Mouse (Mus musculus) hindbrain, embryonic 12.5 days (tissue): ENCODE data around the gene Fstl4. TPM values are rescaled to one million over a fixed set of nuclear protein-coding genes. Genes with fewer than 3 reads are reported as not detected.

Experiments
- ATAC-seq: fragments of 200-750 bp; cut with Nextera tagmentation; 2 replicates; pipeline ENCODE4 v1.8.0; 2017; ENCODE audit warnings: moderate TSS enrichment; ENCODE audit not compliant: low FRiP score
- H3K27ac ChIP-seq: fragments of 300-500 bp; sonication (generic); 2 replicates; pipeline ENCODE4 v1.5.1; 2016; ENCODE audit warnings: mild to moderate bottlenecking
- H3K27me3 ChIP-seq: fragments of 300-500 bp; sonication (generic); 2 replicates; pipeline ENCODE4 v1.6.1; 2016; ENCODE audit warnings: mild to moderate bottlenecking
- H3K36me3 ChIP-seq: fragments of 300-500 bp; sonication (generic); 2 replicates; pipeline ENCODE4 v1.6.1; 2016; ENCODE audit warnings: mild to moderate bottlenecking
- H3K4me1 ChIP-seq: fragments of 300-500 bp; sonication (generic); 2 replicates; pipeline ENCODE4 v1.6.1; 2016
- H3K4me2 ChIP-seq: fragments of 300-500 bp; sonication (generic); replicated peaks from 2 replicates; pipeline ENCODE4 v1.6.1; 2016; ENCODE audit warnings: mild to moderate bottlenecking
- H3K4me3 ChIP-seq: fragments of 300-500 bp; sonication (generic); 2 replicates; pipeline ENCODE4 v1.5.1; 2016; ENCODE audit warnings: mild to moderate bottlenecking
- H3K9ac ChIP-seq: fragments of 300-500 bp; sonication (generic); 2 replicates; pipeline ENCODE4 v1.6.1; 2016; ENCODE audit warnings: mild to moderate bottlenecking, moderate library complexity
- H3K9me3 ChIP-seq: fragments of 300-500 bp; sonication (generic); replicated peaks from 2 replicates; pipeline ENCODE4 v1.6.1; 2016; ENCODE audit warnings: mild to moderate bottlenecking
- WGBS: fragments of 180-500 bp; shearing (Covaris S2); methylation state at CpG from one replicate; pipeline ENCODE4 v1.1.7; 2016; 5-methylcytosine and 5-hydroxymethylcytosine counted together
- polyA plus RNA-seq: library from polyadenylated mRNA; unstranded; fragments of >200 nt; fragmentation: Nextera tagmentation; extraction: Ambion mirVana; gene quantifications from 2 replicates; pipeline ENCODE4 v1.2.1, GENCODE M21; 2016

The Fstl4 gene
- polyA plus RNA-seq, 1 experiment from 2014 or later, result 5.6 TPM

DNA sequence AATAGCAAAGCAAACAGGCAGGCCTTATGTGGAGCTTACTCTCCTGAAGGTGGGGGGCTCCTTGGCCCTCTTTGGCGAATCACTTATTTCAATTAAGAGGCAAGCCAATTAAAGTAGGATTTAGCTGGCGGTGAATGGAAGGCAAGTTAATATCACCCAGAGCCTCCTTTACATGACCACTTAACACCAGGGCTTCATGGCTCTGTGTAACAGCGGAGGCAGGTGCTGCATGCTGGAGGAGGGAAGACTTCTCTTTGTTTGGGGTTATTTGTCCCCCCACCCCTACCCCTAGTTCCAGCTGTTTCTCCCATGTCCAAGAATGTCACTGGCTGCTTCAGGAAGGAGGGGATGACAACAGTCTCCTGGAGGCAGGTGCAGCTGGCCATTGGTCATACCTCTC lies 10.9 kb downstream of the Fstl4 start:
- Histone ChIP-seq H3K9ac (no peak overlapping the region), H3K27me3 (peaks cover 3% of the 10 kb centered on the region; the same call in 1 of the 2 replicates), H3K4me3 (no peak overlapping the region), H3K4me2 (no peak overlapping the region), H3K36me3 (no peaks in the 10 kb centered on the region), H3K27ac (no peak overlapping the region), H3K4me1 (0 out of 2 replicates have a peak, but pooled peaks cover 11% of the 10 kb centered on the region), H3K9me3 (no peaks in the 10 kb centered on the region)
- 73% methylated on average over 3 of the region's 3 CpGs for WGBS
- ATAC-seq, result no peak

DNA sequence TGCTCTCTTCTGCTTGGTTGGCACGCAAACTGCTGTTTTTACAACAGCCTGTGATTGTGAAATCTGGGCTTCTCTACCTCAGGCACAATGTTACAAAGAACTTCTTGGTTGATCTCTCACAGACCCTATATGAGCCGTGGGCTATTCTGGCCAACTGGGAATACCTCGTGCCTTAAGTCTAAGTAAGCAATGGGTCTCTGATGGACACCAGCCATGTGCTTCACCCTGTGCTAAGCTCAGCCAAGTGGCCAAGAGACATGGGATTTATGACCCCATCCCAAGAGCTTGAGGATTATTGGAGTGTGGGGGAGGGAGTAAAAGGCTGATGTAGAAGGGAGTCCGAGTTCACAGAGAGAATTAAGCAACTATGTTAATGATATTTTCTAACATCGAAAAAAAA lies 18.0 kb downstream of the Fstl4 start:
- H3K27me3 ChIP-seq, result peaks cover 2% of the 10 kb centered on the region; the same call in 1 of the 2 replicates
- no peak overlapping the region for H3K4me3 ChIP-seq
- ATAC-seq, result no peak
- H3K9me3 ChIP-seq, result no peaks in the 10 kb centered on the region
- H3K4me2 ChIP-seq, result no peak overlapping the region
- 90% methylated on average over 5 of the region's 5 CpGs for WGBS
- H3K36me3 ChIP-seq, result no peaks in the 10 kb centered on the region
- no peak overlapping the region for H3K9ac ChIP-seq
- H3K4me1 ChIP-seq, result peaks cover 17% of the 10 kb centered on the region; the same call in 1 of the 2 replicates
- H3K27ac ChIP-seq, result no peak overlapping the region

DNA sequence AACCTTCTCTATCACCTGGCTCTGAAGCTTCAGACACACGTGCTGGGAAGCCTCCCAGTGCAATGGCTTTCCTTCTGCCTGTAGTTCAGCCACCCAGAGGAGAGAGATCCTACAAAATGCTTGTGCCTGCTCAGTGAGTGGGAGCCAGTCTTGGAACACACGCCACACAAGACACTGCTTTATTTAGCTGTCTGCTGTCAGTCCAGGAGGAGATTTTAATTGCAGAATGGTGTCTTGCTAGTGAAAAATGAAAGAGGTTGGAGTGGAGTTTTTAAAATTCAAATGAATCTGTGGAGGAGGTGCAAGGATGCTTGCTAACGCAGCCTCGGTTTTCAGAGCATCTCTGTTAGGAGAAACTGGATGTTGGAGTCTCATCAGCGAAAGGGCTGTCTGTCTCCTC lies 29.9 kb downstream of the Fstl4 start:
- no peaks in the 10 kb centered on the region for H3K27me3 ChIP-seq
- H3K9me3 ChIP-seq, result no peaks in the 10 kb centered on the region
- no peaks in the 10 kb centered on the region for H3K36me3 ChIP-seq
- WGBS, result 77% methylated on average over 5 of the region's 5 CpGs
- no peak overlapping the region for H3K9ac ChIP-seq
- no peak for ATAC-seq
- no peak overlapping the region for H3K27ac ChIP-seq
- H3K4me1 ChIP-seq, result no peaks in the 10 kb centered on the region
- H3K4me3 ChIP-seq, result no peak overlapping the region
- H3K4me2 ChIP-seq, result no peak overlapping the region

DNA sequence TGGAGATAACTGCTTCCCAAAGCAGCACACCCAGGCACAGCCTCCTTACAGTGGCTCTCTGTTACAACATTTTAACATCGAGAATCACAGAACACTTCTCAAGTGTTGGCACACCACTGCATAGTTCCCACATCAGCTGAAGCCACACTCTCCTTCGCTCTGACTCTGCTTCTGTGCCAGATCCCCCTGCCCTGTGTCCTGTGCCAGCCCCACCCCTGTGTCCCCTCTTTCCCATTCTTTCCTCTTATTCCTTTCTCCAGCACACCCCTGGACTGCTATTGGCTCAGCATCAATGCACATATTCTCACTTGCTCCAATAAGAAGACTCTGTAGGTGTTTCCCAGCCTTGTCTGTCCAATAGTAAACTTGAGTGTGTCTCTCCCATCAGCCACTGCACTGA lies 45.1 kb downstream of the Fstl4 start:
- no peaks in the 10 kb centered on the region for H3K27me3 ChIP-seq
- no peaks in the 10 kb centered on the region for H3K9me3 ChIP-seq
- WGBS, result 92% methylated on average over 2 of the region's 2 CpGs

DNA sequence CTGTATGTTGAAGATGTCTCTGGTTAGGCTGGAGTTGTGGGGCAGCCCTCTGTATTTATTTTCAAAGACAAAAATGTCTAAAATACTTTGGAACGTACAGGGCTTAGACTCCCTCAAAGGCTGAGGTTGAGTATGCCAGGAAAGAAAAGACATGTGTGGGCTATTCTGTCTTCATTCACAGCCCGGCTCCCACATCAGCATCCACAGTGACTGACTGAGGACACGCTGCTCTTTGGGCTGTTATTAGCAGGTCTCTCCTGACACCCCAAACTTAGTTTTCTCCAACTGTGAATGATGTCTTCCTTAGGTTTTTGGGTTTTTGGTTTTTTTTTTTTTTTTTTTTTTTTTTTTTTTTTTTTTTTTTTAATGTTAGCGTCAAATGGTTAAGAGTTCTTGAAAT lies 51.6 kb downstream of the Fstl4 start:
- Histone ChIP-seq H3K27ac (no peak overlapping the region), H3K4me3 (no peak overlapping the region), H3K4me2 (no peak overlapping the region), H3K9me3 (no peaks in the 10 kb centered on the region), H3K9ac (no peak overlapping the region), H3K4me1 (no peaks in the 10 kb centered on the region), H3K36me3 (no peaks in the 10 kb centered on the region), H3K27me3 (no peaks in the 10 kb centered on the region)
- WGBS, result 85% methylated on average over 4 of the region's 4 CpGs
- no peak for ATAC-seq

More for the DNA sequence above, 45.1 kb downstream of the Fstl4 start:
- H3K4me3 ChIP-seq, result no peak overlapping the region
- H3K4me2 ChIP-seq, result no peak overlapping the region
- H3K4me1 ChIP-seq, result no peaks in the 10 kb centered on the region
- ATAC-seq, result no peak
- no peak overlapping the region for H3K9ac ChIP-seq
- H3K36me3 ChIP-seq, result no peaks in the 10 kb centered on the region
- H3K27ac ChIP-seq, result no peak overlapping the region

DNA sequence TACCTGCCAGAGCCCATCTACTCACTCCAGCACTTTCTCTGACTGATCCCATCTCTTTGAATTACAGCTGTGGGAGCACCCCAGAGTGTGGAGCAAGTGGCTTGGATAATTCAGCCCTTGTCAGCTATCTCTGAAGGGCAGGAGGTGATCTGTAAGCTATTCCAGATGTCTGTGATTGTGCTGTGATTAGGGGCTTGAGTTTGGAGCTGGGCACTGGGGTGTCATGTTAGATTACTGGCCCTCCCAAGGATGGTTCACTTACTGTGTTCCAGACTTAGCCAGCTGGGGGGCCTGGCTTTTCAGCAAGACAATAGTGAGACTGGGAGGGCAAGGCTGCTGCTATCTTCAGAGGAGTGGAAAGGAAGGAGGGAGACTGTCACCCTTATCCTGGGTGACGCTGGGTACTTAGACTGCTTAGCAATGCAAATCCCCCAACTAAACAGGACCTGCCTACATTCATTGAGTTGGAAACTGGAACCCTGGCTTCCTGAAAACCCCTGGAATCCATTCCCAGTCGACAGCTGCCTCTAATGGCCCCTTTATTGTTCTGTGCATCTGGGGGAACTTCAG lies 56.0 kb downstream of the Fstl4 start:
- H3K4me3 ChIP-seq, result no peak overlapping the region
- H3K4me2 ChIP-seq, result no peak overlapping the region
- H3K9me3 ChIP-seq, result no peaks in the 10 kb centered on the region
- no peak for ATAC-seq
- H3K9ac ChIP-seq, result no peak overlapping the region
- no peaks in the 10 kb centered on the region for H3K36me3 ChIP-seq
- WGBS, result 18% methylated on average over 2 of the region's 2 CpGs
- no peaks in the 10 kb centered on the region for H3K4me1 ChIP-seq
- H3K27me3 ChIP-seq, result no peaks in the 10 kb centered on the region
- no peak overlapping the region for H3K27ac ChIP-seq

DNA sequence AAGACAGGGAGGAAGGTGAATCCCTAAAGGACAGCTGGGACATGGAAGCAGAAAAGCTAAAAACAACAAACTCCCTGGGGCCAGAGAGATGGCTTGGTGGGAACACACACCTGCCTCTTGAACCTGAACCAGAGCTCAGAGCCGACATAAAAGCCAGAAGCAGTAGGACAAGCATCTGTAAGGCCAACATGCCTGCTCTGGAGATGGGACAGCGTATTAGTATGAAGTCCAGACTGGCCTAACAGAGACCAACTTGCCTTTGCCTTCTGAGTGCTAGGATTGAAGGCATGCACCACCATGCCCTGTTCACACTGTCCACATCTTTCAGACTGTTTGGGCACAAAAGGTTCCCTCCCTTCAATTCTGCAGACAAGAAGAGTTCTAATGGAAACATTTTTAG lies 62.2 kb downstream of the Fstl4 start:
- Histone ChIP-seq H3K27me3 (no peaks in the 10 kb centered on the region), H3K4me2 (no peak overlapping the region), H3K36me3 (no peaks in the 10 kb centered on the region), H3K9me3 (no peaks in the 10 kb centered on the region), H3K4me3 (no peak overlapping the region), H3K27ac (no peak overlapping the region), H3K4me1 (no peaks in the 10 kb centered on the region), H3K9ac (no peak overlapping the region)
- no peak for ATAC-seq
- WGBS, result 90% methylated on average over 2 of the region's 2 CpGs

DNA sequence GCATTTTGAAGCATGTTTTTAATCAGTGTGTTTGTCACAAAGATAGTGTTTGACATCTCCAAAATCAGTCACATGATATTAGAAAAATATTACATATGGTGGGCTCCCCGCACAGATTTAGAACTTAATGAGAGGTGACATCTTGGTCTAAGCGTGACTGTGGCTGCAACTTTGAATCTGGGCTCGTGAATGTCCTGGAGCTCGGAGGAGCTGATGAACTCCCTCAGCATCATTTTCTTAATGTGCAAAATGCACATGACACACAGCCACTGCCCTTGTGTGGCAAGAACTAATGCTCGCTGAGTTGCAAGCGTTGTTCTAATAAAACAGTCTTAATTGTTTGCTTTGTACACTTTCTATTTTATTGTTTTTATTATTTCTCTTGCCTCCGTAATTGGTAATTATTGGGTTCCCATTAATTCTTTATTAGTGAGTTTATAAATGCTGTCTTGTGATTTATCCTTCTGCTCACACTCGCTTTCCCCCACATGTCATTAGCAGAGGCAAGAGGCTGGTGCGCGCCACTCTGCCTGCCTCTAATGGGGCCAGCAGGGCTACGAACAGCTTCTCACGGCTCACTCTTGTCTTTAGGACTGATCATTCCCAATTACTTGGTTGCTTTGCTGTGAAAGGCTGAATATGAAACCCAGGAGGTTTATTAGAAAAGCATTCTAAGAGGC lies 67.3 kb downstream of the Fstl4 start:
- H3K4me1 ChIP-seq, result no peaks in the 10 kb centered on the region
- no peaks in the 10 kb centered on the region for H3K27me3 ChIP-seq
- H3K4me3 ChIP-seq, result no peak overlapping the region
- H3K36me3 ChIP-seq, result no peaks in the 10 kb centered on the region
- no peak overlapping the region for H3K4me2 ChIP-seq
- H3K27ac ChIP-seq, result no peak overlapping the region
- no peaks in the 10 kb centered on the region for H3K9me3 ChIP-seq
- ATAC-seq, result no peak
- no peak overlapping the region for H3K9ac ChIP-seq
- WGBS, result 73% methylated on average over 12 of the region's 12 CpGs

DNA sequence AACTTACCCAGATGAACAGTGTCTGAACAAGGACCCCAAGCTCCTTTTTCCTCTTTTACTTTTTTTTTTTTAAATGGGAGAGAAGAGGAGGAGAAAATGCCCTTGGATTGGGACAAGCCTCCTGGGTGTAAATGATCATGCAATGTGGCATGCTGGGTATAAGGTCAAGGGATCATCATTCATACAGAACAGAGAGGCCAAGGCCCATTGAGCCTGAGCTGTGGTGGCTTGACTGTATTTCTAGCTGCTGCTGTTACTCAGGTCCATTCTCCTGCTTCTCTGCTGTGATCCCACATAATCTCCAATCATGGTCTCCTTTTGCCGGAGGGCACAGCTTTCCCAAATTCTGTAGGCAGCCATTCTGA lies 67.9 kb downstream of the Fstl4 start:
- no peak overlapping the region for H3K4me3 ChIP-seq
- WGBS, result 94% methylated on average over 1 of the region's 1 CpGs
- H3K36me3 ChIP-seq, result no peaks in the 10 kb centered on the region
- ATAC-seq, result no peak
- no peaks in the 10 kb centered on the region for H3K4me1 ChIP-seq
- H3K9ac ChIP-seq, result no peak overlapping the region
- no peaks in the 10 kb centered on the region for H3K9me3 ChIP-seq
- H3K27me3 ChIP-seq, result no peaks in the 10 kb centered on the region
- no peak overlapping the region for H3K27ac ChIP-seq
- H3K4me2 ChIP-seq, result no peak overlapping the region

DNA sequence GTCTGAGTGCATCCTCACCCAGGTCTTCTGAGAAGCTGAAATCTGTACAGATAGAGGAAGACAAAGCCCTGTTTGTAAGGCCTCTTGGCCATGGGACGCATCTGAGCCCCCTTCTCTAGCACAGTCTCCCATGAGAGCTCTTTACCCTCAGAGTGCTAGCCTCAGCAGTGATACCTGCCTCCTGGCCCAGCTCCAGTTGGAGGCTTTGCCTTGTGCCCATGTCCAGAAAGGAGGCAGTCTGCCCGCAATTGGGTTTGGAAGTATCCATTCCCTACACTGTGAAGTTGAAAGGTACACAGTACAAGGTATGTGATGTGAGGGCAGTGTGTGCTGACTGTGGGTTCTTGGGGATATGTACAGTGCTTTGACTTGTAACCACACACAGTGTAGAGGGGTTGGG lies 84.3 kb downstream of the Fstl4 start:
- 74% methylated on average over 2 of the region's 2 CpGs for WGBS
- Histone ChIP-seq H3K4me3 (no peak overlapping the region), H3K9ac (no peak overlapping the region), H3K4me1 (no peaks in the 10 kb centered on the region), H3K36me3 (no peaks in the 10 kb centered on the region), H3K27ac (no peak overlapping the region), H3K4me2 (no peak overlapping the region), H3K27me3 (no peaks in the 10 kb centered on the region), H3K9me3 (no peaks in the 10 kb centered on the region)
- no peak for ATAC-seq

DNA sequence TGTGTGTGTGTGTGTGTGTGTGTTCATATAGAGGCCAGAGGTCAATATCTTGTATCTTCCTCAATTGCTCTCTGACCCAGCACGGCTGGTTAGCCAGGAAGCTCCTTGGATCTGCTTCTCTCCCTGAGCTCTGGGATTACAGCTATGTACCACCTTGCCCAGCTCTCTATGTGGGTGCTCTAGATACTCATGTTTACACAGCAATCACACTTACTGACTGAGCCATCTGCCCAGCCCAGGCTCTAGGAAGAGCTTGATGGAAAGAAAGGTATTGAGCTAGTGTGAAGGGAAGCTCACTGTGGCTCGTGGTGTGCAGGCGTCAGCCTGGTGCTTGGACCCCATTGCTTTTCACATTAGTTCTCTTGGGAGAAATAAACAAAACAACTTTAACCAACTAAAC lies 85.6 kb downstream of the Fstl4 start:
- no peak overlapping the region for H3K27ac ChIP-seq
- H3K9ac ChIP-seq, result no peak overlapping the region
- ATAC-seq, result no peak
- H3K27me3 ChIP-seq, result no peaks in the 10 kb centered on the region
- no peaks in the 10 kb centered on the region for H3K4me1 ChIP-seq
- H3K4me3 ChIP-seq, result no peak overlapping the region
- WGBS, result 94% methylated on average over 3 of the region's 3 CpGs
- H3K9me3 ChIP-seq, result no peaks in the 10 kb centered on the region
- H3K4me2 ChIP-seq, result no peak overlapping the region
- no peaks in the 10 kb centered on the region for H3K36me3 ChIP-seq

DNA sequence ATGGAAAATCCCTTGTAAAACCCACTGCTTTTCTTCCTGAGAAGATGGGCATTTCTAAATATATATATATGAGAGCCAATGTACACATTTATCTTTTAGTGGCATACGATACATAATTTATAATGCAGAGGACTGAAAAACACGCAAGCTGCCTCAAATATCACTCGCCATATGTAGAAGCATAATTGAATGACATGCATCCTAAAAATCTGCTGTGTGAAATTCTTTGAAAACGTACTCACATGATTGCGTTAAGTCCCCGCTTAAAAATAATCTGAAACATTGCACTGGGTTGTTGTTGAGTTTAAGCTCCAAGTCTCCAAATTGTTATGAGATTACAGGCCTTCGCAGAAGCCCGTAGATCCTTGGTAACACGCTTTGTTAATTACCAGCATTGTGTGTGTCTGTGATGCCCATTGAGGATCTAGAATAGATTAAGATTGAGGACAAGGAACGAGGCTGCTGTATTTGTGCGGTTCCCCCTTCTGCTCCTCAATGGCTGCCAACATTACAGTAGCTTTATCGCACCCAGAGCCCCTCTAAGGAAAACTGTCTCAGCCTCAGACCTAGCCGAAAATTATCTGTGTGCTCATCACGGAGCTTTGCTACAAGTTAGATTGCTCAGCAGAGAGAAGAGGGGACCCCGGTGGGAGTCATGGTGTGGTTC lies 108.5 kb downstream of the Fstl4 start:
- H3K36me3 ChIP-seq, result no peaks in the 10 kb centered on the region
- WGBS, result 90% methylated on average over 15 of the region's 15 CpGs

More for the DNA sequence above, 108.5 kb downstream of the Fstl4 start:
- H3K27ac ChIP-seq, result no peak overlapping the region
- no peaks in the 10 kb centered on the region for H3K27me3 ChIP-seq
- no peak overlapping the region for H3K4me2 ChIP-seq
- no peaks in the 10 kb centered on the region for H3K4me1 ChIP-seq
- no peak overlapping the region for H3K4me3 ChIP-seq
- H3K9me3 ChIP-seq, result peaks cover 10% of the 10 kb centered on the region; the same call in 1 of the 2 replicates
- no peak overlapping the region for H3K9ac ChIP-seq
- no peak for ATAC-seq
